Mouse (Mus musculus) kidney, adult 10 weeks (tissue): ENCODE measurements around the gene Ginm1. TPM values are rescaled to one million over a fixed set of nuclear protein-coding genes. Genes with fewer than 3 reads are reported as not detected.

Experiments
- polyA plus RNA-seq: library from polyadenylated mRNA; stranded (reverse); fragments of 350-450 nt; fragmentation: Illumina TruSeq; extraction: RNeasy Lipid Tissue Mini Kit (QIAGEN cat#74804); gene quantifications from one replicate; pipeline ENCODE4 v1.2.3, GENCODE M21; 2014; ENCODE audit warnings: low read depth, low replicate concordance

Gene Ginm1
- 425 TPM for polyA plus RNA-seq

DNA sequence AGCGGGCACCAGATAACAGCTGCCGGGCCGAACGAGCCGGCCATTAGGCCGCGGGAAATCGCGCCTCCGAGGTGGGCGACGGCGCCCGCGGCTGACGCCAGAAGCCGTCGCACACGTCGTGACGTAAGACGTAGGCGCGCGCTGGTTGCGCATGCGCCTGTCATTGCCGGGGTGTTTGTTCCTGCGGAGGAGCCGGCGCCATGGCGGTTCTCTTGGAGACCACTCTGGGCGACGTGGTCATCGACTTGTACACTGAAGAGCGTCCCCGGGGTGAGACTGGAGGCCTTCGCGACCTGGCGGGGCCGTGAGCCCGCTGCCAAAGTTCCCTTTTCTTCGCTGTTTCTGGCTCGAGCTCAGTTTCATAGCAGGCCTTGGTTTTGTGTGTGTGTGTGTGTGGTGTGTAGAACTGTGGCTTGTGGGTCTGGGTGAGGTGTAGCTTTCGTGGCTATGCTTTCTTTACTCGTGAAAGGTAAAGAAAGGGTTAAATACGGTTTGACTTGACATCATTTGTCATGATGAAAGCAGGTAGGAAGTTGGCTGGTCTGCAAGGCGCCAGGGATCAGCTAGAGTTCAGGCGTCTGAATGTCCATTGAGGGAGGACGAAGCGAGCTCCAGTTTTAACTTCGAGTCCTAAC is at the start of gene Ginm1, which contains the start of gene Ppil4:
TSS of gene Ginm1 (minus strand) at position 74 of the 635 bp plus-strand sequence.
TSS of gene Ppil4 (plus strand) at position 141 of the 635 bp plus-strand sequence.

DNA sequence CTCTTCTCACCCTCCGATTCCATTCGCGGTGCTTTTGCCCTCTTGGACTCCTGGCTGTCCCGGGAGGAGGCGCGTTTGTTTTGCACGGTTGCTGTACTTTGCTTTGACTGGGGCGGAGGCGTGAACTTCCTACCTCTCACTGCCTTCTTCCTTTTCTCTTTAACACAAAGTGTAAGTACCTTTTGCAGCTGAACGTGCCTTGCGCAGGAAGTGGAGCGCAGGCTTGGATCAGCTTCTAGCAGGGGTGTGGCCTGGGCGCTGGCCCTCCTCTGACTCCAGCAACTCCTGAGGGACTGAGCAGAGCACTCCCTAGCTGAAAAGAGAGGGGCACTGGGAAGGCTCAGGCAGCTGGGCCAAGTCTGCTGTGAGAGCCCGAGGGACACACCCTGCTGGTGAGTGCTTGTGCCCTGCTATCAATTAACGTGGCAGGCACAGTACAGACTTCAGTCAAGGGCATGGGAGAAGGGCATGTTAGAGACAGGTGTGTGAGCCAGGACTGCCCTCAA is 39.6 kb upstream of the Ginm1 start, which contains the start of gene Zc3h12d:
TSS of gene Zc3h12d (plus strand) at position 300 of the 506 bp plus-strand sequence.

DNA sequence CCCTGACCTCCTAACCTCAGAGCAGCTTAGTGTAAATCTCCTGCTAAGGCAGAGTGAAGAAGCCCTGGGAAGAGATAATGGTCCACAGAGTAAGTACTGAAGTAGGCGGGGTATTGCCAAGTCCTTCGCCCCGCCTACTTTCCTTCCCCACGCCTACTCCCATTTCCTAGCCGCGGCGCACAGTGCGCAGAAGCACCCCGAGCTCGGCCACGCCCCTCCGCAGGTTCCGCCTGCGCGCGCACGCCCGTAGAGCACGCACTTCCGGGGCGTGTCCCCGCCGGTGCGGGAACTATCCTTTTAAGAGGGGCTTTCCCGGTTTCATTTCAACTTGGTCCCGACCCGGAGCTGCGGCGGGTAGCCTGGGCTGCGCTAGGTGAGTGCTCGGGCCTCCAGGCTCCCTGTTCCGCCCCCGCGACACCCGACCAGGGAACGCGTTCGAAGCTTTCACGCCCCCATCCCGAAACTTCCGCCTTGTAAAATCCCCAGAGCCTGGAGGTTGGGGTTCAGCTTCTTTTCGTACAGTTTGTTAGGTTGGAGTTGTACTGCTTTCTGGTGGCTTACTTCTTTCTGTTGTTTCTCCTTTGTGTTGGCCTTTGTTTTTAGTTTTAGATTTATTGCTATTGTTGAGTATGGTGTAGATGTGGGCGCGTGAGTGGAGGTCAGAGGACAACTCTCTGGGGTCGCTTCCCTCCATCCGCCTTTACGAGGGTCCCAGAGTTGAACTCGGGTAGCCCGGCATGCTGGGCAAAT is 66.7 kb downstream of the Ginm1 start, which contains the start of gene Katna1:
TSS of gene Katna1 (plus strand) at position 250 of the 750 bp plus-strand sequence.

Other genes starting within 250 kb of the Ginm1 start
- 14.5 TPM for gene Lrp11, start 203.0 kb downstream of the Ginm1 start, polyA plus RNA-seq
- gene Nup43, start 125.3 kb downstream of the Ginm1 start, polyA plus RNA-seq, result 14.7 TPM
- 87.1 TPM for gene Pcmt1, start 111.7 kb downstream of the Ginm1 start, polyA plus RNA-seq
- 45.8 TPM for gene Lats1, start 111.6 kb downstream of the Ginm1 start, polyA plus RNA-seq
- gene Katna1, start 66.8 kb downstream of the Ginm1 start, polyA plus RNA-seq, result 36.9 TPM
- gene Ppil4, start 67 bp upstream of the Ginm1 start, polyA plus RNA-seq, result 42.8 TPM
- 1.2 TPM for gene Zc3h12d, start 39.6 kb upstream of the Ginm1 start, polyA plus RNA-seq
- 98.2 TPM for gene Tab2, start 163.4 kb upstream of the Ginm1 start, polyA plus RNA-seq